Mouse (Mus musculus) megakaryocyte progenitor cell, adult 5-6 weeks (primary cell): ENCODE measurements around the gene BC004004. TPM values are rescaled to one million over a fixed set of nuclear protein-coding genes. Genes with fewer than 3 reads are reported as not detected.
"Not testable (repeated sequence)": the region's sequence is repeated elsewhere in the genome, so short reads cannot be mapped to it uniquely, and the experiment has no call there.

ENCODE experiments used
- ATAC-seq: replicated peaks from 2 replicates; pipeline ENCODE4 v1.8.0; 2016; ENCODE audit warnings: mild to moderate bottlenecking, moderate TSS enrichment, inconsistent platforms; ENCODE audit not compliant: poor library complexity
- total RNA-seq, 2 experiments: library from RNA; stranded (forward) in 1 of 2; stranded (reverse) in 1 of 2; fragments of 157-497, 149-512 nt in 1 of 2; fragments of 200-1000 nt in 1 of 2; gene quantifications; 2 replicates each; pipeline versions ENCODE4 v1.2.3 to v1.2.4; 2015 to 2017

BC004004 gene
- total RNA-seq, 2 experiments from 2014 or later: 97.7 to 99.2 TPM

DNA sequence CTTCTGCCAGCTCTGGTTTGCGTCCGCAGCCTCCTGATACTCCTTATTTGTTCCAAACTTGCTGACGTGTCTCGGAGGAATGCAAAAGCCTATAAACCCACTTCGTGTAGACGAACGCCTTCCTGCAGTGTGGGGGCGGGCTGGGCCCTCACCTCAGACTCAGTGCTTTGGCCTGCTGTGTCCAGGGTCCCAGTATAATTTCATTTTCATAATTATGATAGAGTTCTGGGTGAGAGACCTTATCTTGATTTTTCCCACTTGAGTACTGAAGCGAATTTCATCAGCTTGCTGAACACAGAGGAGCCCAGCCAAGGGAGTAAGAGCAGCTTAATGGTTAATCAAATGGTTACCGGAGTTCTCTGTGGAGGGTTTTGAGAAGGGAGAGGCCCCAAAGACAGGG lies 28.7 kb downstream of the BC004004 start:
- ATAC-seq: no peak

DNA sequence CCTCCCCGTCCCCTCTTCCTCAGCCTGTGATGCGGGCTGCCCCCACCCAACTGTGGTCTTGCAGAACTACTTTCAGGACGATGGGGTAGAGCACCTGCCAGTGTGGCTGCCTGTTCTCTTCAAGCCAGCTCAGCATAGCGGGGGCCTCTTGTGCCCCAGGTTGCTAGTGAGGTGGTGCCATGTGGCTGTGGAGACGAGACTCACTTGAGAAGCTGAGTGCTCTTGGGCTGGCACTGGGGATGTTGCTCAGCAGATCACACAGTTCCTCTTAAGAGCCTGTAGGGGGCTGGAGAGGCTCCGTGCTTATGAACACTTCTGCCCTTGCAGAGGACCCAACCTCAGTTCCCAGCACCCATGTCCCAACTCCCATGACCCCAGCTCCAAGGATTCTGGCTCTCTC lies 29.2 kb downstream of the BC004004 start:
- no peak for ATAC-seq

DNA sequence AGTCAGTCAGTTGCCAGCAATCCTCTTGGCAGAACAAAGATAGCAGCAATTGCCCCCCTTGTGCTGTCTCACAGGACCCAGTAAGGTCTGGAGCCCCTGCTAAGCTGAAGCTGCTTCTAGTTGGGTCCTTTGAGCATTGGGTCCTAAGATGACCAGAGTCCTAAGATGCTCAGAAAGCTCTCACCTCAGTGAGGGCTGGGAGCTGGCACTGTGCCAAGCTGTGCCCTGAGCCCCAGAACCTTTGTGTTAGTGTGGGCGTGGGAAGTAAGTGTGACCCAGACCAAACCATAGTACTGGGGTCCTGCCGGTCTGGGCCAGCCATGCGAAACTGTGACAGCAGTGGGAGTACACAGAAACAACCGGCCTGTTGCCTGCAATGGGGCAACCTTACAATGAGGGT lies 30.7 kb downstream of the BC004004 start:
- no peak for ATAC-seq

DNA sequence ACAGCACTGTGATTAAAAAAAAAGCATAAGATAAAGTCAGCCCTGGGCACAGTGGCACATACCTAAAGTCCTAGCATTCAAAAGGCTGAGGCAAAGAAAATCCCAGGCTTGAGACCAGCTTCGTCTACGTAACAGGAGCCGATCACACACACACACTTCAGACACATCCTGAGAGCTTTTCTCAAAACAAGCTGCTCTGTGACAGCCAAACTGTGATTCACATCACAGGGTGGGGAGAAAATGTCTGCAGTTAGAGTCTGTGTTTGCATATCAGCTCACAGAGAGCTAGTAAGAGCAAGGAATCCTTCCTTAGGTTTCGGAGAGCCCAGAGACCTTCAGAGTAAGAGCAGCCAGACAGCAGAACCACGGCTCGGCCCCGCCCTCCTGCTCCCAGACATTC lies 32.3 kb downstream of the BC004004 start:
- no peak for ATAC-seq

DNA sequence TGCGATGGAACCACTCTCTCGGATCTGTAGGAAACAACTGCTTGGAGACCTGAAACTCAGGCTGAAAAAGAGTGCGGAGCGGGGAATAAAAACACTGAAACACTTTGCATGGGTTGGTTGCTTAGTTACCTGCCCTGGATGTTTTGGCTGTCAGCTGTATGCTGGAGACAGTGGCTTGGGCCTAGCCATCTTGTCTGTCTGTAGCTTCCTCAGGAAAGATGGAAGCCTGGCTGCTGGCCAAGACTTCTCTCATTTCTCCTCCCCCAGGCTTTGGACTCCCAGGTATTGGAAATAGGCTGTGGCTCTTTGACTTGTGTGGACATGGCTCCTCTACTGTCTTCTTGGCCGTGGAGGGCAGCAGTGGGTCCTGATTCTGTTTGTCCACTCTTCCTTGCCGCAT lies 32.8 kb downstream of the BC004004 start:
- no peak for ATAC-seq

DNA sequence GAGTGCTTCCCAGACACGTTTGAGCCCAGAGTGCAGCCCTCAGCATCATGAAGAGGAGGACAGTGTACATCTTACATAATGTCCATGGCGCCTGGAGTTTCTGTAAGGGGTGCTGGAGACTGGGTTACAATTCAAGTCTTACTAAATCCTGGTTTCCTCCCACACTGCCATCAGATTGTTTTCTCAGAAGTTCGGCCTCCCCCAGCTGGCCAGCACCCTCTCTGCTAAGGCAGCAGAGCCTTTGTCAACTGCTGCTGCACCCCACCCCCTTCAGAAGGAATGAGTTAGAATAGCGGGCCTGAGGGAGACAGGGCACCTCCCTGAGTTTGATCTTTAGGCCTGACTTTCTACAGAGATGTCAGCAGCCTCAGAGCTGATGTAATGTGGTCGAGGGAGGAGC lies 33.6 kb downstream of the BC004004 start:
- ATAC-seq: no peak

DNA sequence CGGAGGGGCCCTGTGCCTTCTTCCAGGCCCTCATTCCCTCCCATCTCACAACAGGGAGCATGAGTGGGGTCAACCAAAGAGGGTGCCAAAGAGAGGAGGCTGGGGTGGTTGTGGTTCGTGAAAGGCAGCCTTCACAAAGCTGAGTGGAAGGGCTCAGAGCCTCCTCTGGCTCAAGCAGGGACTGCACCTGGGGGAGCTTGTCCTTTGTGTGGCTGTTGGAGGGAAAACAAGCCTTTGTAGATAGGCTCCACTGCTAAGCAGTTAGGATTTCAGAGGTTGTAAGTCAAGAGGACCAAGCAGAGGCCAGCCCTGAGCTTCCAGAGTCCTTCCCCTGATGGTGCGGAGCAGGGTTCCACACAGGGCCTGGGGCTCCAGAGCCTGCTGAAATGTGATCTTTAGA lies 34.5 kb downstream of the BC004004 start:
- 0 out of 2 replicates have a peak, but pooled peaks have one; percentile 43 for ATAC-seq

DNA sequence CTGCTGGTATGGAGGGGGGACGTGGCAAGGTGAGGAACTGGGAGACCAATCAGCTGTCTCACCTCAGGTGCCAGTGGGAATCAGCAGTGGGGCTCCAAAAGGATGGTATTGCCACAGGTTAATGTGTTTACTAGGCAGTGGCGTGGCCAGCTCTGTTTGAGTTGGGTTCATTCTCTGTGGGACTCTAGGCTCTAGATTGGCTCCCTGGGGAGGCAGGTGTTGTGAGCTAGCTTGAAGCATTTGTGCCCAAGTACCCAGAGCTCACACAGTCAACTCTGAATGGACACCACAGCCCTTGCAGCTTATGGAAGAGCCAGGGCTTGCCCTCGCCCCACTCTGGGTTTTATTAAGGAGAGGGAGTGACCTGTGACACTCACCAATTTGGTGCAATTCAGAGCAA lies 35.3 kb downstream of the BC004004 start:
- no peak for ATAC-seq

DNA sequence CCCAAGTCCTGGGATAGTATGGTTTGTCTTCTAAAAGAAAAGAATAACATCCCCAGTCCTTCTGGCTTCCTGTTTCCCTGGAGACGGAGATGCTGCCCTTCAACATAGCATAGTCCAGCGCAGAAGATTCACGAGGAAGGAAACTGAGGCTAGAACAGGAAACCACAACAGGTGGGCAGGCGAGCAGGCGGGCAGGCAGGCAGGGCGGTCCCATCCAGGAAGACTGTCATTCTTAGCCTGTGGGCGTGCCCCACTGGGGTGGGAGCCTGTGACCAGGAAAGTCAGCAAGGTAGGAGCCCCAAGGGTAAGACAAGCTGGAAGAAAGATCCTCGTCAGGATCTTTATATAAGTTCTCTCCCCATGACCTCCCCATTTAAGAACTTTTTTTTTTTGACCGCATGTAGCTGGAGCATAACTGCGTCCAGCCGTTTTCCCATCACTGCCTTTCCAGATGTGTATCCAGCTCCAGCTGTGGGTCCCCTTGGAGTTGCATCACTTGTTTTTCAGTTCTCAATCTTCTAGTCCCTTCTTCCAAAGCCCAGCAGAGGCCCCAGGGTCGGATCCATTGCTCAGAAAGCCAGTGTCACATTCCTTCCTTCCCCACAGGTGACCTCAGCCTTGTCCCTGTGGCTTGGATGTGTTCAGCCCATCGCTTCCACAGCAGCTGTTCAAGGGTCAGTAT lies 35.9 kb downstream of the BC004004 start:
- peak; percentile 67 for ATAC-seq

DNA sequence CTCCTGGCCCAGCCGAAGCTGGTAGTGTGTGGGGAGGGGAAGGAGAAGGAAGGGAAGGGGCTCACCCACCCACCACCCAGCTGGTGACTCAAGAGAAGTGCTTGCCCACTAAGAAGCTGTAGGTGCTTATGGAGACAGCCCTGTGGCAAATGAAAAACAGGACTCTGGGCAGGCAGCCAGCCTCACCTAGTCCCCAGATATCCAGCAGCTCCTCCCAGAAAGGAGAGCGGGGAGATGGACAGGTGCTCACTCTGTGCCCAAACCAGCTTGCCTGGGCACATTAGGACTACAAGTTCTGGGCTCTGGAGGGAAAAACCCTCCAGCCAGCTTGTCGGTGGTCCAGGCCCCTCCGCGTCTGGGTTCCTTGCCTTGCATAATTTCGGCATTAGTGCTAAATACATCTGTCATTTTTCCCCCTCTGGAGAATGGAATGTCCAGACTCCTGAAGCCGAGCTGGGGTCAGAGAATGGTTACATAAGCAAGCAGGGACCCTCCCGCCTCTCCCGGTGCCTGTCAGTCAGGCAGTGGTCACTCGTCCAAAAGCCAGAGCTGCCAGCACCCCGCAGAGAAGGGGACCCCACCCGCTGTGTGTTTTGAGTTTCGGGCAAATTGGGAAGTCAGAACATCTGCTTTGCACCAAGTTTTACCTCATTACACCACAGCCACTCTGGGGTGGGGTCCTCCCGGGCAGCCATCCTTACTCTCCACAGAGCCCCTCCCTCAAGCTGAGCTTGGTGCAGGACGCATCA lies 36.6 kb downstream of the BC004004 start:
- ATAC-seq: no peak

DNA sequence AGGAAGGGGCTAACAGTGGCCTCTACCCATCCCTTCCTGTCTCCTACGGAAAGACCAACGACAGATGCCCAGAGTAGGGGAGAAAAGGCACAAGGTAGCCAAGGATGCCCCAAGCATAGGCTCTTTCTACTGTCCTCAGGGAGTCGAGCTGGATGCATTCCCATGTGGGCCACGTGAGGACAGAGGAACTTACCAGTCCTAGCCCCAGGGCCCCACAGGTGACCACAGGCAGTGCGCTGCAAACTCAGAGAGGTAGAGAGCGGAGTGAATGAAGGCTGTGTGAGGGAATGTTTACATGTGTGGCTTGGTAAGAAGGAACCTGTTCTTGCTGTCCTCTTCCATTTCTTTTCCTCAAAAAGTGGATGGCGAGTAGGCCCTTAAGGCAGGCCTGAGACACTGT lies 37.3 kb downstream of the BC004004 start:
- ATAC-seq: no peak

DNA sequence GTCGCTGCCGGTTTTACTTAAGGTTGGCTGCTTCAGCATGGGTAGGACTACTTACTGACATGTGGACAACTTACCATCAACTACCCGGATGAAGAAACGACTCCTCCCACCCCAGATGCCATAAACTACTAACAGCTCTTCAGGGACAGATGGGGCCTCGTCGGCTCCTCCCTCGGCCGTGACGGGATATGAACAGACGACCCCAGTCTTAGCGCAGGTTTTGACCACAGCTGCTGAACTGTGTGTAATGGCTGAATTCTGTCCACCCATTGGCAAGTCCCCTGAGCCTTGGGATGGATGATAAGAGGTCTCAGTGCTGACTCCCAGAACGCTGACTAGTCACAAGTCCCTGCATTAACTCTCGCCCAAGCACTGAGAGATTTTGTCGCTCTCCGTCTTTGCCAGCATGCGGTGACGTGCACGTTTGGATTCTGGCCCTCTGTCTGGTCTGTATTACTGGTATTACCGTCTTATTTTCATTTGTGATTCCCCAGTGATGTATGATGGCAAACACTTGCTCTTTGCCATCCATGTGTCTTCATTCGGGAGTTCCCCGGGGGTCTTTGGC lies 41.6 kb downstream of the BC004004 start:
- ATAC-seq: no peak

DNA sequence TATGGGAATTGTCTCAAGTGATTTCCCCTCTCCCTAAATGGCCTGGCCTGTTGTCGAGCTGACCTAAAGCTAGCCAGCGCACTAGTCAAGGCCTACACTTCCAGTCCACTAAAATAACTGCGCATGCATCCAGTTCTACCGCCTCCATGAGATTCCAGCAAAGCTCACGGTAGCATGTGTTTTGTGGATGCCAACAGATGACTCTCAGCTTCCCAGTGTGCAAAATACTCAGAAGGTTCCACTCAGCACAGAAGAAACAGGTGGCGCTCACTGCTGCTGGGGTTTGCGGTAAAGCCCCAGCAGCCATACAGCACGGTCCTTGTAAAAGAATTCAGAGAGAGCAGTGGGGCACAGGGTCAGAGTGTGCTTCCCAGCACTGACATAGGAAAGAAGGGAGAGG lies 43.0 kb downstream of the BC004004 start:
- ATAC-seq: no peak

DNA sequence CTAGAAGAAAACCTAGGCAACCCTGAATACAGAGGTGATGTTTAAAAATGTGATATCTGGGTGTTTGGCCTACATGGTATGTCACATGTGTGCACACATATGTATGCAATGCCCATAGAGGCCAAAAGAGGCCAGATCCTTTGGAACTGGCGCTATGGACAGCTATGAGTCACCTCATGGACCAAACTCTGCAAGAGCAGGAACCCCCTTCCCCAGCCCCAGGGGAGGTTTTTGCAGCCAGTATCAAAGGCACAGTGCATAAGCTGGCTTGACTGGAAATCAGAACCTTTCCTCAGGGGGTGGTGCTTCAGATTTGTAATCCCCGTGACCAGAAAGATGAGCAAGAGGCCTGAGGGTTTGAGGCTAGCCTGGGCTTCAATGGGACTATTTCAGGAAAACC lies 43.5 kb downstream of the BC004004 start:
- no peak for ATAC-seq

DNA sequence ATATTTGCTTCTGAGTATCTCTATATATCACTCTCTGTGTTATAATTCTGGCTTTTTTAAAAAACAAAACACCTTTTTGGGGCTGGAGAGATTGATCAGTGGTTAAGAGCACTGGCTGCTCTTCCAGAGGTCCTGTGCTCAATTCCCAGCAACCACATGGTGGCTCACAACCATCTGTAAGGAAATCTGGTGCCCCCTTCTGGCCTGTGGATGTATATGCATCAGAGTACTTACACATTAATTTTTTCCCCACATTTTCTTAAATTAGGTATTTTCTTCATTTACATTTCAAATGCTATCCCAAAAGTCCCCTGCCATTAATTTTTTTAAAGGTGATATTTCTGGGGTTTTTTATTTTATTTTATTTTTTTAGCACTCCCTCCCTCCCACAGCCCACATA lies 44.7 kb downstream of the BC004004 start:
- ATAC-seq: no peak

DNA sequence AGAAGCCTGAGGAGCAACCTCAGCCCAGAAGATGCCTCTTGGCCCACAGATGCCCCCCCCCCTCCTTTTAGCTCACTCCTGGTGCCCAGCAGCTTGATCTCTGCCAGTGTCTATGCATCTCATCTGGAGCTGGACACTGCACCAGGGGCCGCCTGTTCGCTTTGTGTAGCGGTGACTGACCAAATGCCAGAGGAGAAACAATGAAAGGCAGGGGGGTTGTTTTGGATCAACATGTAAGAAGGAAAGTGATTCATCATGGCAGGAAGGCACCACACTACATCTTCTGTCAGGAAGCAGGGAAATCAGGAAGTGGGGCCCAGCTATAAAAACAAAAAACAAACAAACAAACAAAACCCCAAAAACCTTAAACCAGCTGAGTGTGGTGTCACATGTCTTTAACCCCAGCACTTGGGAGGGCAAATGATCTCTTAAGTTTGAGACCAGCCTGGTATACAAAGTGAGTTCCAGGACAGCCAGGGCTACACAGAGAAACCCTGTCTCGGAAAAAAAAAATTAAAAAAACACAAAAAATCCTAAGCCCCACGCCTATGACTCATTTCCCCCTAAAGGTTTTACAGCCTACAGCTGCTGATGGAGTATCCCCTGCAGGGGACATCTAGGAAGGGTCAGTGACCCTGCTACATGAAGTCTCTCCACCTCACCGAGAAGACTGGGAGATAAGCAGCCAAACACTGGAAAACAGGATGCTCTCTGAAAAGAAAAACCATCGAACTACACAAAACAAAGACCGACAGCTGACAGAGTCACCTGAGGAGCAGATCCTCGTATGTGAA lies 47.3 kb downstream of the BC004004 start:
- no peak for ATAC-seq

DNA sequence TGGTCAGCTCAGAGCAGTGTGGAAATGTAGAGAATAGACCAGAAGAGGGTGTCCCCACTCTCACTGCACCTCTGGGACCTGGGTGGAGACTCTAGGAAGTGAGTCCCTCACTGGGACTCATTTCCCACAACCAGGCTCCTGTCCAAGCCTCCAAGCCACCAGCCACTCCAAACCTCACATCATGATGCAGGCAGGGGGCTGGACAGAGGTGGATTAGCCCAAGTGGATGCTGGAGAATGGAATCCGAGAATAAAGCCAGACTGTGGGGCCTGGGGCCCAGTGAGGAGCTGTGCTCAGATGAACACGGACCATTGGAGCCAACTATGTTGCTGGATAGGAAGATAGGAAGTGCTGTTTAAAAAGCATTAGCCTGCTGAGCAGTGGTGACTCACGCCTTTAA lies 48.3 kb downstream of the BC004004 start:
- ATAC-seq: no peak

DNA sequence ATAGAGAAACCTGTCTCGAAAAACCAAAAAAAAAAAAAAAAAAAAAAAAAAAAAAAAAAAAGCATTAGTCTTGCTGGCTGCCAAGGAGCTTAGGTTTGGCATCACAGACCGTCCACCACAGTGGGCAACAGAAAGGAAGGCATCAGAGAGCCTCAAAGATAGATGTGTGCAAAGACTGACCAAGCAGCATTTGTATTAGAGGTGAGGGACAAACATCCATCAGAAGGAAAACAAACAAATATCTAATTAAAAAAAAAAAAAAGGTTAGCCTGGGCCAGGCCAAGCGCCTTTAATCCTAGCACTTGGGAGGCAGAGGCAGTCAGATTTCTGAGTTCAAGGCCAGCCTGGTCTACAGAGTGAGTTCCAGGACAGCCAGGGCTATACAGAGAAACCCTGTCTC lies 48.8 kb downstream of the BC004004 start, which contains the start of gene Pi16:
TSS of gene Pi16 (plus strand) at position 301 of the 400 bp plus-strand sequence.
- not testable (repeated sequence) for ATAC-seq

DNA sequence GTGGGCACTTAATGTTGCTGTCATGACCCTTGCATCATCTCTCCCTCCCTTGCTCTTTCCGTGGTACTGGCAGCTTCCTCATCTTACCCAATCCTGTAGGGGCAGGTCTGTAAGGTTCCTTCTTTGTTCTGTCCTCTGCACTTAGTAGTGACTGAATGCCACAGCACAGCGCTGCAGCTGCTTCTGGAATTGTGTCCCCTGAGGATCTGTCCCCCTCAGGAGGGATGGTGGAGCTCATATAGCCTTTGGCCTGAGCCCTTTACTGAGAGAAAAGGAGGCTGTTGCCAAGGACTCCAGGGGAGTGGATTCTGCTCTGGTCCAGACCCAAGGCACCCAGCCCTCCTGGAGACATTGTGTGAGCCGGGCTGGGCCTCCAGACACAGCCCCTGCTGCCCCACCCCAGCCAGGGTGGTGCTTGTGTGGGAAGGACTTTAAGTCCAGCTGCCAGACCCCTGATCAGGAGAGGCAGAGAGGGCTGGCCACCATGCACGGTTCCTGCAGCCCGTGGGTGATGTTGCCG lies 50.2 kb downstream of the BC004004 start:
- ATAC-seq: peak; percentile 87

DNA sequence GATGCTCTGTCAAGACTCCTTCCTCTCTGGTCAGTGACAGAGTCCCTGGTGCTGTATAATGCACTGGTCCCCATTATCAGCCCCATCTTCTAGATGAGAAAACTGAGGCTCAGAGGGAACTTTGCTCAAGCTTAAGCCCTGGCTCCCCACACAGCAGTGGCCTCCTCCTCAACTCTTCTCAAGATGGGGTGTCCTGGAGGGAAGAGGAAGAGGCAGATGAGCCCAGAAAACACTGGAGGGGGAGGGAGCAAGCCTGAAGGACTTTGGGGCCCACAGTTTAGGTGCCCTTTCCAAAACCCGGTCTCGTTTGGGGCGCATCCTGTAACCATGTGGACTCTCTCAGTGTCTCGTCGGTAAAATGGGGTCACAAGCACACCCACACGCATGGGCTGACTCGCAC lies 50.9 kb downstream of the BC004004 start:
- no peak for ATAC-seq
